Mouse (Mus musculus) heart, adult 9 months (tissue): ENCODE measurements around the gene D16Ertd472e.
"Not testable (repeated sequence)": the region's sequence is repeated elsewhere in the genome, so short reads cannot be mapped to it uniquely, and the experiment has no call there.

Experiments used
- DNase-seq, 2 experiments: peaks; one replicate each; pipeline ENCODE4 v3.0.0; 2022; ENCODE audit warnings: low spot score in 2 of 2

Gene D16Ertd472e

DNA sequence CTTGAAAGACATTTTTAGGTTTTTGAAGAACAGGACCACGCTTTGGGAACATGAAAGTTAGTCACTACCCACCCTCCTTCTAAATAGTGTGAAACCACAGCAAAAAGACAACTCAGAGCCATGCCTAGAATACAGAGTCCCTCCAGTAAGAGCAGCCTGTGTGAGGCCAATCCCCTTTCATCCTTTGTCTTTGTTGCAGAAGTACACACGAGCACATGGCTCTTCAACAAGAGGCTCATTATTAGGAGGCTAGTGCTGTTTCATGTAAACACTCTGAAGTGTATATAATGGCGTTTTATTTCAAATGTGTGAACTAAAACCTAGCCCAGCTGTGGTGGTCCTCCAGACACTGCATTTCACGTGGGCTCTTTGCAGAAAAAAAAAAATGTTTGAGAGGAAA, 3.5 kb downstream of the D16Ertd472e start:
- no peak for DNase-seq

DNA sequence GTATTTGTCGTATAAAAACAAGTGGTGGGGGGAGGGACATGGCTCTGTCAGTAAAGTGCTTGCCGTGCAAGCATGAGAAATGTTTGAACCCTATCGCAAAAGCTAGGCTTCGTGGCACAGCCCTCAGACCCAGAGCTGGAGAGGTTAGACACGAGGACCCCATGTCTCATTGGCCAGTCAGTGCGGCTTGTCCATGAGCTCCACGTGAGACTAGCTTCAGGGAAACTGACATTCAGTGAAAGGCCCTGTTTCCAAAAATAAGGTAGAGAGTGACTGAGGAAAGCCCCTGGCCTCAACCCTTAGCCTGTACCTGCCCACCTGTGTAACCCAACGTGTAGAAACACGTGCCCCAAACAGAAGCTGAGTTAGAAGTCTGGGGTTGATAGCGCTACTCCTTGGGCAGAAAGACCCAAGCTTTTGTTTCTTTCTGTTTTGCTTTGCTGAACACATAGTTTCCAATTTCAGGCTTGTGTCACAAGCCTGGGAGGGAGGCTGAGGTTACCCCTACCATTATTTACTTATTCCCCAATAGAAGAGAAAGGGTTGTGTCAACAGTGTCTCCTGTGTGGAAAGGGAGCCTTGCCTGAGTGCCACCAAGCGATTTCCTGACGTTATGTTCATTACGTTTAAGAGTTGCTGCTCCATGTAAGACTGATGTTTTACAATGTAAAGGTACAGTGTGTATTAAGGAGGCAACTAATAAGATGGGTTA, 12.2 kb downstream of the D16Ertd472e start:
- DNase-seq = no peak

DNA sequence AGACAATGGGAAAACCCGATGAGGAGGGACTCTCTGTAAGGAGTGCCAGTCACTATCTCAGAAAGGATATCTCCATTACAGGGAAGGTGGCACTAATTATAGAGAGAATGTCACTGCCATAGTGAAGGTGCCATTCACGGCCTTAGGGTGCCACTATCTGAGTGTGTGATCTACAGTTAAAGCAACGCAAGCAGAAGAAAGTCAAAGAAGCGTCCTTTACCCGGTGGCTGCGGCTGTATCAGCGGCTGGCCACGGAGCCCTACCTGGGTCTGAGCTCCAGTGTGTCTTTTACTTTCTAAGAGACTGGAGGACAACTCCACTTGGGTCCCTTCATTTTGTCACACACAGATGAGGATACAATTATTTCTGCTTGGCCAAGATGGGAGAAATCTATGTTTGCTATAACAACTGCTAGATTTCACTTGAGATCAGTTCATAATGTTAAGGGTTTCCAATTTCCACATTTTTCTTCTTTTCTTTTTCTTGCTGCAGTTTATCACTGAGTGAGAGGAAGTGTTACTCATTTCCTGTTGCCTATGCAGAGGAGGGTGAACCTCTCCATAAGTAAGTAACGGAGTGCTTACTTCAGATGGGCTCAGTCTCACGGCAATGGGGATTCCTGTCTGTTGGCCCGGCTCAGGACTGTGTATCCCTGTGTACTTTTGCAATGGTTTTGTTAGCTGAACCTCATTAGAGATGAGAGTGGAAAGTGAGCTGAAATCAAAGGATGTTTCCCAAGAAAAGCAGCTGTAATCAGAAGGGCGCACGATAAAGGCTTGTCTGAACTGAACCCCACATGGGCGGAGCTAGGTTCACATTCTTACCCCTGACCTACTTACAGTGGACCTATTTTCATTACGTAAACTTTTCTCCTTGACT, 13.2 kb downstream of the D16Ertd472e start:
- no peak for DNase-seq

DNA sequence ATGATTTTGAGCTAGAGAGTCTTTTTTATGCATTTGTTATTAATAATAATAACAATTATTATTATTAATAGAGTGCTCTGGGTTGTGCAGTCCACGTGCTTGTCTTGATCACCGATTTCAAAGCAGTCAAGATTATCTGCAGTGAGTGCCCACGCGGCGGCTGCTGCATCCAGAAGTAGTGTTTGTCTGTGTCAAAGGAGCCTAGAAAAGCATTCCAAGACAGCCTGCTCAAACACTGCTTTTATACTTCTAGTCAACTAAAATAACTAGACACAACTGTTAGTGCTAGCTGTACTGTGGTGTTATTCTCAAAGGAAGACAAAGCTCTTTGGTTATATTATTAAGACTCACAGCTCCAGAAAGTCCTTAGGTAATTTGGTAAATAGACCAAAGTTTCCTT, 15.9 kb downstream of the D16Ertd472e start:
- DNase-seq = no peak

DNA sequence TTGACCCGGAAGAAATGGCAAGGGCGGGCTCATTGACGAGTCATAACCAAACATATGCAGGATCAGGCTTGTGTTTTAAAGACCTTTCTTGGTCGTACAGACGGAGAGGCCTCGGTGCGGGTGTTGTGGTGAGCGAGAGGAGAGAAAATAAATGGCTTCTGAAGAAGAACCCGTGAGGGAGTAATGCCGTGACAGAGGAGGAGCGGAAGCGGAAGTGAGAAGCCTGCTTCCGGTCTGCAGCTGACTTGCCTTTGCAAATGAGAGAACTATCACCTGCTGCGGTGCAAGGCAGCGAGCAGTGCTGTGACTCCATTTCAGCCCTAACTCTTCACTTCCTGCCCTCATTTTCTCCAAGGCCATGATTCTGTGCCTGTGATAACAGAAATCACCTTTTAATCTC, 16.4 kb downstream of the D16Ertd472e start:
- DNase-seq = no peak

DNA sequence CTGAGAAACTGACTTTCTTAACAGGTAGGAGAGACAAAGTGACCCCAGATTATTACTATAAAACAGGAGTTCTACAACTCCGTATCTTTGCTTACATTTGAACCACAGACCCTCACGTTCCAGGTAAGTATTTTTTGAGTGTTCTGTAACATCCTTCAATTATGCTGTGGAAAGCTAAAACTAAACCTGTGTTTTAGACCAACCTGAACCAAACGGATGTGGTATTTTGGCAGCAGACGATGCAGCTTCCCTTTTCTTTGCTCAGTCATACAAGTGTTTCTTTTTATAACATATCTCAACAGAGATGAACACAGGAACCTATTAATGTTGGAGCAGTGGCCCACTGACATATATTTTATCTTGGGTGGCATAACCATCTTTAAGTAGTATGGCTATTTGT, 18.9 kb downstream of the D16Ertd472e start:
- no peak for DNase-seq

DNA sequence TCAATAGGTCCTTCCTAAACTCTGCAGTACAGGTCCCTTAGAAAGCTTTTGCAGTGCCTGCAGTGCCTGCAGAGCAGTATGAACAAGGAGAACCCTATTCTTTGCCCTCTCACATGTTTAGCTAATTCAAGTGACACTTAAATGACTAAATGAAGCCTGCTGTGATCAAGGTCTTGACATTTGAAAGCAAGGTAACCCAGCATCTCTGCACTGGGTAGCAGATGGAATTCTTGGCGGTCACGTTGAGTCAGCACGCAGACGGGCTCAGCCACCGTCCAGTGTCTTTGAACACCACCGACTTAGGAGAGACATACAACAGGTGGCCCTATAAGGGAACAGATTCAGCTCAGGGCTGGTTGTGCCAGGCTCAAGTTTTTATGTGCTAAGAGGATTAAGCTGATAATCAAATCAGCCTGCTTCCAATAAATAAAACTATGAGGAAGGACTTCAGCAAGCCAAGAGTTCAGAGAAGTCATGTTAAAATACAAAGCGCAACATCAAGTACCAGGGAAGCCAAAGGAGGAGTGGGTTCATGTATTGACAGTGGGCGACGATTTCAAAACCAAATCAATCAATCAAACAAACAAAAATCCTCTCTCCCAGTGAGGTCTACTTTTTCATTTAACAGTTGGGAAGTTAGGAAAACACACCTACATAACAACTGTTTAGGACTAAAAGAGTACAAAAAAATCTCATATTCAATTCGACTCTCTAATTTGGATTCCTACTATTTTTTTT, 21.4 kb downstream of the D16Ertd472e start:
- DNase-seq = no peak

DNA sequence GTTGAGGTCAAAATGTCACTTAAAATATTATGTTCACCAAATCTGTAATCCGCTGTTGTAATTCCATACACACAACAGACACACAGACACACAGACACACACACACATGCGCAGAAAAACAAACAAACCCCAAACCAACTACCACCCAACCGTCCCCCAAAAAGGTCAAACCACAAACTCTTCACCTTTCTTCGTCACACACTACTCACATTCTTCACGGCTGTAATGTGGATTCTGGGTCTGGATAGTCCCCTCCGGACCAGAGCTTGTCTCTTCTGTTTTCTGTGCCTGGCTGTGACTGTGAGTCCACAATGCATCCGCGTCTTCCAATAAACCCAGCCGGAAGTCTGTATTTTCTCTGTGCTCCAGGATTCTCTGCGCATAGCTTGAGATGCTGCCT, 29.1 kb downstream of the D16Ertd472e start:
- no peak for DNase-seq

DNA sequence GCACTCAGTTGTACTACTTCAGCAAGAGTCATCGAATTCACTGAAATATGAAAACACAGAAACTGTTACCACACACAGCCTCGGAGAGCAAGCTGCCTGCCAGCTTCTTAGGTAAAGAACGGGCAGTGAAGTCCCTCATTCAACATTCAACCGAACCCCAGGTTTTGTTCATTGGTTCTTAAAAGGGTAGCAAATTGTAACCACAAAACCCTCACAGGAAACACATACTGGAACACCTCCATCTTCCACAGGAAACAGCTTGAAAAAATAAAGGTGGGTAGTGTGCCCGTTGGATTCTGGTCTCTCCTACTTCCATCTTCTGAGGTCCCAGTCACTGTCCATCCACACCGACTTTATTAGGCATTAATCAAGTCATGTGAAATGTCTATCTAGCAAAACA, 30.0 kb downstream of the D16Ertd472e start:
- no peak for DNase-seq

DNA sequence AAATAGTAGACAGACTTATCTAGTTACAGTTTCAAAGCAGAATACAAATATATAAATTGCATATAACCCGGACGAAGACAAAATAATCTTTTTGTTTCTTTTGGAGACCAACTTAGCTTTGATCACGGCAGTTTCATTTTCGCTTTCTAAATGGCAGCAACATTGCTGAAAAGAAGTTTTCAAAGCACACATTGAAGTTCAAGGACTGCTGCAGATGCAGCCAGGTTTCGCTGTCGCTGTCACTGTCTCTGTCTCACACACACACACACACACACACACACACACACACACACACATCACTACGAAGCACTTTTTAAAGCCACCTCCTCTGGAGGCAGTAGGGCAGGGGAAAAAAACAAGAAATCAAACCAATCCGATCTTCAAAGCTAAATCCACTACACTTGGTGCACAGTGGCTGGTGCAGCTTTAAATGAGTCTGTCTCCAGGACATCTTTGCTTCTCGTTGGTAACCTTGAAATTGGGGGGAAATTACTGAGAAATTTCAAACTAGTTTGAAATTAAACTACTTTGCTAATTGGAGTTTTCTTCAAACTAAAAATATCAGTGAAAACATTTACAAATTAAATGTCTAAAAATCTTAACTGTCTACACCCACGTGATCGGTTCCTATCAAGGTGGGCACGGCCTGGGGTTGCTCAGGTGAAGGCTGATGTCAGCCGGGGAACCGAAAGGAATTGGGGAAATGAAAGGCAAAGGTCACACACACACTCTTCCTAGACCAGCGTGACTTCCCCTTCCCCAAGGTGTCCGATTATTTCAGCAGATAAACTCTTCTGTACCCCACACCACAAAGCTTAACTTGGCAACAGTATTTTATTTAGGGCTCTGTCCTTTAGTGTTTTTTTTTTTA, 35.9 kb downstream of the D16Ertd472e start:
- DNase-seq = peak; percentile 6

DNA sequence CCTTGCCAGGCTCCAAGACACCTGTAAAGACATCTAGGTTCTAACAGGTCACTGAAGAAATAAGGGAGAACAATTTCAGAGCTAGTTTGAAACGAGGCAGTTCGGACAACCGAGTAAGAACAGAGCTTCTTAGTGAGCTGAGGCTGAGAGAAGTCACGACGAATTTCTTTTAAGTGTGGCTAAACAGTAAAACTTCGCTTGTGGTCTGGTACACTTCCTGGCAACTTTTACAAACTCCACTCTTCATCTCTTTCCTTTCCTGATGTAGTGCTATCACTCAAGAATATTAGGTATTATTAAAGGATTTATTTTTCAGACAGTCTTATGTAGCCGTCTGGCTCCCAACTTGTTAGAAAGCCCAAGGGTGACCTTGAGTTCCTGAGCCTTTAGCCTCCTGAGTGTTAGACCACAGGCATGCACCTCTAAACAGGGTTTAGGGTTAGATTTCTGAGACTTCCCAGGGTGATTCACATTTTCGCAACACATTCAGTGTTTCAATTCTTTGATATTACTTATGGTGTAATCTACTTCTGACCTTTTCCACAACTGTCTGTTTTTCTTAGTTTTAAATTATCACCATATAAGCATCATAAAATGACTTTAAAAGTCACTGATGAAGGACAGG, 38.6 kb downstream of the D16Ertd472e start:
- no peak for DNase-seq

DNA sequence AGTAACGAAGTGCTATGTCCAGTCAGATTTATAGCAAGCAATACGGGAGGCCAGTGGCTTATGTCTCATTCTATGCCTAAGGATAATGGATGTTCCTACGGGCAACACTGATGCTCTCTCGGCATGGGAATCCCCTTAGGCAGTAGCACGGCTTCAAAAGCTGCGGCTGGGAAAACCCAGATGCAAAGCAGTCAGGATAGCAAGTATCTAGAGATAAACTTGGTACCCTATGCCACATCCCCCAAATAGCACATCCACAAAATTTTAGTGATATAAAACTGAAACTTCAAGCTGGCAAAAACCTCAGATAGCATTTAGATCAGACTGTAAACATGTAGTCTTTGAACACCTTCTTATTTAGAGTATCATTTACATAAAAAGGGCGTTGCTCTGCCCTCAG, 39.2 kb downstream of the D16Ertd472e start:
- DNase-seq = no peak

DNA sequence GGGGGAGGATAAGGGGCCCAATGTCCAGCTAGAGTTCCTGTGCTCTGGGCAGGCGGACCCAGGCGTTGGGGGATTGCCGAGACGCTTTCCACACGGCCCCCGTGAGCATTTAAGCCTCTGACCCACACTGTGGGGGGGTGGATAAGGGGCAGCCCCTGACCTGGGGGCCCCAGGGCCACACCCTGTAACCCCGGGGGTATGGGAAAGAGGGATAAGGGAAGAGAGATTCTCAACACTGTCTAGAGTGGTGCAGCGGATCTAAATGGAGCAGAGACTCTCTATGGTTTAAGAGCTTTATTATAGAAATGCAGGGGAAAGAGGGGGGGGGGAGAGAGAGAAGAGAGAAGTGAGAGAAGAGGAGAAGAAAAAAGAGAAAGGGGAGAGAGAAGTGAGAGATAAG, 42.0 kb downstream of the D16Ertd472e start:
- DNase-seq = no peak

DNA sequence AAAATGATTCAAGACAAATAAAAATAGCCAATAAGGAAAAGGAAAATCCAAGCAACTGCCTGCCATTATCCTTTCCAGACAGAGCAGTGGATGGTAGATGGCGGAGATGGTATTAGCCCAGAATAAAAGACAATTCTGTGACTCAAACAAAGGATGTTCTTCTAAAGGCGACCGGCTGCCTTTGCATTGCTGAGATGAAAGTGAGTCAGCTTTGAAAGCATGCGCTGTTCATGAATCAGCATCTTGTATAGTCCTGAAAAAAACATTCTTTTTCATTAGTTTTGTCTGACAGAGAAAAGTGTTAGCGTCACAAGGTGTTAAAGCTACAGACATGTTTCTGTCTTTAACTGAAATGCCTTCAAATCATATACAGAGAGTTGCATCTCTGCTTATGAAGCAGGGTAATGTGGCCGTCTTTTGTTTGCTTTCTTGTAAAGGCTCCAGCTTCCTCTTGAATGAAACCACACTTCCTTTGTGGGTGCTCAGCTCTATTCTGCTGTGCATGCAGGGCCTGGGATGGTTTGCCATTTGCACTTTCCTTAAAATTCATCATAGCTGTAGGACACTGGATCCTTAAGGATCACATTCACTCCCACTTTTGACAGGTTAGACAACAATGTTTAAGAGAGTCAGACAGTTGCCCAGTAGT, 44.4 kb downstream of the D16Ertd472e start:
- no peak for DNase-seq

DNA sequence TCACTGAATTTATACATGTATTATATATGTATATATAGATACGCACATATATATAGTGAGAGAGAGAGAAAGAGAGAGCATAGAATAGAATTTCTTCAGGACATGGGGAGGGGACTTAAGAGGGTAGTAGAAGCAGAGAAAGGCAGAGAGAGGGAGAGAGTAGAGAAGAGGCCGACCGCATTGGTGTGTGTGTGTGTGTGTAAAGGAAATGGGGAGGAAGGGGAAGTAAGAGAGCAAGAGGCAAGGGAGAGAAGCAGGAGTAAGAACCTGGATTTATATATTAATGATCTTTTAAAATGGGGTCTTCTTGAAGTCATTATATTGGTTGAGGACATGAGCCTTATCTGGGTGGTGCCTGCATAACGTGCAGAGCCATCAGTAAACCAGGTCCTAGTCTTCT, 53.5 kb downstream of the D16Ertd472e start:
- no peak for DNase-seq

DNA sequence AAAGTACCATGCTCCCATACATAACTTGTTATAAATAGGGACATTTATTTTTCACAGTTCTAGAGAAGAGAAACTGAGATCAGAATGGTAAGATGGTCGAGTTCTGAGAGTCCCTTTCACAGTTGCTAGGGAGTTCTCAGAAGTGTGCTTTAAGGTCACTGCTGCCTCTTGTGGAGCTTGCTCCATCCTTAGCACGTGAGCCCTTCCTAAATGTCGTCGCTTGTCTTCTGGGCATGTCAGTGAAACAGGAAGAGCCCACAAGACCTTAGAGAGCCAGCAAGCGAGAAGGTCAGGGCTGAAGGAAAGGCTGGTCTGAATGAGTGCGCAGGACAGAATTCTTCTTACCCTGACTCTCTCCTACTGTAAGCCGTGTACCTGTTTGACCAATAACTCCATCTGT, 57.8 kb downstream of the D16Ertd472e start:
- no peak for DNase-seq

DNA sequence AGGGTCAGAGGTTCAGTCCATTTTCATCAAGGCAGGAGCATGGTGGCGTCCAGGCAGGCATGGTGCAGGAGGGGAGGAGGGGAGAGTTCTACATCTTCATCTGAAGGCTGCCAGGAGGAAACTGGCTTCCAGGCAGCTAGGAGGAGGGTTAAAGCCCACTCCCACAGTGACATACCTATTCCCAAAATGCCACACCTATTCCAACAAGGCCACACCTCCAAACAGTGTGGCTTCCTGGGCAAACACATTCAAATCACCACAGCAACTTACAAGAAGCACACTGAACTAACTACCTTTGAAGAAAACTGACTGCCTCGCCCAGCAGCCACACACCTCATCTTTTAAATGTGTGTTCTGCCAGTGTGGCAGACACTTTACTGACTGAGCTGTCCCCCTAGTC, 59.3 kb downstream of the D16Ertd472e start:
- no peak for DNase-seq

DNA sequence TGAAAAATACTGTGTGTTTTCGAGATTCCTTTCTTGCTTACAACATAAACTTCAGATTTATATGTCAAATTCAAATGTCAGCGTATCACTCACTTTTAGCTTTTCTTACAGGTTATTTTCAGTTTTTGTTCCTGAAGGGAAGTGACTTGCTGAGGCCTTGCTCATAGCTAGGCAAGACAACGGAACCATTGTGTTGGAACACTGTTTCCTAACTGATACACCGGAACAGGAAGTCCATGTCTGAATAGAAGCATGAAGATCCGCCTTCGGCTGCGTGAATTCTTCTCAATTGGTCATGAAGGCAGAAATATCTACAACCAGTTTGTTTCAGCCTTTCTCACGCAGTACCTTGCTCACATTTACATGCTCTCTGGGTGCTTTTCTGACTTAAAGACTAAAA, 65.0 kb downstream of the D16Ertd472e start:
- no peak for DNase-seq

DNA sequence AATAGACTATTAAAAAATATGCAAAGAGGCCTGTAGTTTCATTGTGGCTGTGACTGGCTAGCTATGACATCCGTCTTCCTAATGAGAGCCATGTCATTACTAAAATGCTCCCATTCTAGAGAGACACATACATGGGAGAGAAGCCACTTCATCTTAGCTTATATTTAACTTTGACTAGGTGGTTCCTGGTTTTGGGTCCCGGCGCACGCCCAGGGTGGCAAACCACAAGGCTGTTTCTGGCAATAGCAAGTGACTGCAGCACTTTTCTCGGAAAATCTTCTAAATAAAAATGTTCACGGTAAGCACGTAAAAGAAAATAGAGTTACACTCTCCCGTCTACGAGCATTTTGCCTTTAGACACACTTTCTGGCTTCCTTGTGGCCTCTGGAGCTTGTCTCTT, 74.0 kb downstream of the D16Ertd472e start:
- DNase-seq = no peak

DNA sequence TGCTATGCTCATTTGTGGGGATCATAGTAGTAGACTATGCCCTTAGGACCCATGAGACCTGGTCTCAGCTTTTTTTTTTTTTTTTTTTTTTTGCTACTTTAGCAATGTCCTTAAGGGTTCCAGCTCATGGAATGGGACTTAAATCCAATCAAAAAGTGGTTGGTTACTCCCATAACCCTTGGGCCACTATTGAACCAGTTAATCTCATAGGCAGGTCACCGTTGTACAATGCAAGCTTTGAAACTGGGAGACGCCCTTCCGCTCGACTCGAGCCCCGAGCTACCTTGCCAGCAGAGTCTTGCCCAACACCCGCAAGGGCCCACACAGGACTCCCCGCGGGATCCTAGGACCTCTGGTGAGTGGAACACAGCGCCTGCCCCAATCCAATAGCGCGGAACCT, 83.8 kb downstream of the D16Ertd472e start:
- DNase-seq = not testable (repeated sequence)

DNA sequence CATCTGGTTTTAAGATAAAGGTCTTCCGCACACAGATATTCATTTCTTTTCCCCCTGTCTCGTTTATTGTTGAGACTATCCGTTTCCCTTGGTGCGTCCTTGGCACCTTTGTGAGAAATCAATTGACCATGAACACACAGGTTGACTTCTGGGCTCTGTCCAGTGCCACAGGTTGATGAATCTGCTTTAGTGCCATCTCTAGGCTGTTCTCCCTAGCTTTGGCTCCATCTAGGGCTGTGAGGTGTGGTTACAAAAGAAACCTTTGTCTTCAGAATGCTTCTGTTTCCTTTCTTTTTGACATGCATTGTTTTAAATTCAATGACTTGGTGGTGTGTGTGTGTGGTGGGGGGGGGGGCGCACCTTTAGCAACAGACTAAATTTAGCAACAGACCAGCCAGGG, 85.7 kb downstream of the D16Ertd472e start:
- no peak for DNase-seq
